Mouse (Mus musculus): ENCODE data around the gene Hsd17b1. TPM values are rescaled to one million over a fixed set of nuclear protein-coding genes. Genes with fewer than 3 reads are reported as not detected.

Gene Hsd17b1
- total RNA-seq (2021): under 1 TPM; 0.63 to 0.94 TPM

DNA sequence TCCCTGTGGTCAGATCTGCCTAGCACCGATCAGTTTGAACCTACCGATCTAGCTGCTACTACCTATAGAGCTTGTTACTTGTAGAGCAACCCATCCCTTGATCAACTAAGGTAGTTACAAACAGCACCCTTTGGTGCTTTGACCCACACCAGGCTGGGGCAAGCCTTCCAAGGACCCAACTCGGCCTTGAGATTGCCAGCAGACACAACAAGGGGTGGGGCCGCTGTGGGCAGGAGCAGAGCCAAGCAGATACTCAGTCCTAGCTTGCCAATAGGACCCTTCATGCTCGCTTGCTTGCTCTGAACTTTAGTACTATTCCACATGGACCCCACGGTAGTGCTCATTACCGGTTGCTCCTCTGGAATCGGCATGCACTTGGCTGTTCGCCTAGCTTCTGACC is at the start of gene Hsd17b1:
TSS of gene Hsd17b1 (plus strand) at position 291 of the 400 bp plus-strand sequence.
- DNase-seq (ENCODE audit: extremely low spot score in 1 of 2, low spot score in 1 of 2): no peak

- no peak for DNase-seq (ENCODE audit: extremely low spot score in 1 of 2, low spot score in 1 of 2)
Measured at GRCm38 (mm10) chr11:101029320-101029719, 48.9 kb upstream of the Hsd17b1 start.

DNA sequence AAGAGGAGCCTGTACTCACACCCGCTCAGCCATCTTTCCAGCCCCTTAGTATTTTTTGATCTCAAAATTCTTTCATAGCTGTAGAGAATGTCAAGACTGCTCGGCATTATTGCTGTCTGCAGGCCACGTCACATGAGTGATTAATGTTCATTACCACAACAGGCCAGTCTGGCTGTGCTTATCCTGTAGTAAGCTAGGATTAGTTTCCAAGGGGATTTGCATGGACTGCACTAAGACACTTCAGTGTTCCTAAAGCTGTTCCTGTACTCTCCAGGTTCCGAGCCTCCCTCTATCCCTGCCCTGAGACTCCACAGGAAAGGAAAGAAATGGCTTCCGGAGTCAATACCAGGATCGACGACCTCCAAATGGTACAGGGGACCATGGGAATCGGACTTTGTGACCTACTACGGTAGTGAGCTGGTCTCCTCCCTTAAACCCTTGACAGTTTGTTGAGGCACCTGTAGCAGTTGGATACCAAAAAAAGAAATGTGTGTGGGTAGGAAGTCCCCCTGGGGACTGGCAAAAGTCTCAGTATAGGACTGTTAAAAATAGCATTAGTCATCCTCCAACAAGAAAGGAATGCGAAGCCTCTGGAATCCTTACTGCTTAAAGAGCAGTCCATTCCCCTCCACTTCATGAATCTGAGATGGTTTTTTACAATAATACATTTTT is 47.9 kb upstream of the Hsd17b1 start:
- DNase-seq (ENCODE audit: extremely low spot score in 1 of 2, low spot score in 1 of 2): no peak

DNA sequence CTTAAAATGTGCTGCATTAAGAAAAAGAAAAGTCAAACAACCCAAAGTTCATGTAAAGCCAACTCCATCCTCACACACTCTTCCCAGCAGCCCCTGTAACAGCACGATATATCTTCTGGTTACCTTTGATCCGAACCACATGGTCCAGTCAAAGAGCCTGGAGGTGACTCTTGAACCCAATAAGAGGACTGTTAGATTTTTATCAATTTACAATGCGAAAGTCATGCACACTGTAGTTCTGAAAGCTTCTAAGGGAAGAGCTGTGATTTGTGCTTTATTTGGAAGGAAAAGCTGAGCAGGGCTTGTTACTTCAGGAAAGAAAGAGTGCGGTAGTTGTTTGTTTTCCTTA is 47.4 kb upstream of the Hsd17b1 start:
- DNase-seq (ENCODE audit: extremely low spot score in 1 of 2, low spot score in 1 of 2): no peak

DNA sequence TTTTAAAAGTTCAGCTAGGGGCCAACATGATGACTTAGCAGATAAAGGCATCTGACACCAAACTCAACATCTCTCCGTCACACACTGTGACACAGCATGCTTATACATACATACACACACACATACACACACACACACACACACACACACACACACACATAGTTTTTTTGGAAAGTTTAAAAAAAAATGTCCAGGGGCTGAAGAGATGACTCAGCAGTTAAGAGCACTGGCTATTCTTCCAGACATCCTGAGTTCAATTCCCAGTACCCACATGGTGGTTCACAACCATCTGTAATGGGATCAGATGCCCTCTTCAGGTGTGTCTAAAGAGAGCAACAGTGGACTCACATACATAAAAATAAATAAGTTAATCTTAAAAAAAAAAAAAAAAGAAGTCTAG is 46.7 kb upstream of the Hsd17b1 start:
- no peak for DNase-seq (ENCODE audit: extremely low spot score in 1 of 2, low spot score in 1 of 2)

DNA sequence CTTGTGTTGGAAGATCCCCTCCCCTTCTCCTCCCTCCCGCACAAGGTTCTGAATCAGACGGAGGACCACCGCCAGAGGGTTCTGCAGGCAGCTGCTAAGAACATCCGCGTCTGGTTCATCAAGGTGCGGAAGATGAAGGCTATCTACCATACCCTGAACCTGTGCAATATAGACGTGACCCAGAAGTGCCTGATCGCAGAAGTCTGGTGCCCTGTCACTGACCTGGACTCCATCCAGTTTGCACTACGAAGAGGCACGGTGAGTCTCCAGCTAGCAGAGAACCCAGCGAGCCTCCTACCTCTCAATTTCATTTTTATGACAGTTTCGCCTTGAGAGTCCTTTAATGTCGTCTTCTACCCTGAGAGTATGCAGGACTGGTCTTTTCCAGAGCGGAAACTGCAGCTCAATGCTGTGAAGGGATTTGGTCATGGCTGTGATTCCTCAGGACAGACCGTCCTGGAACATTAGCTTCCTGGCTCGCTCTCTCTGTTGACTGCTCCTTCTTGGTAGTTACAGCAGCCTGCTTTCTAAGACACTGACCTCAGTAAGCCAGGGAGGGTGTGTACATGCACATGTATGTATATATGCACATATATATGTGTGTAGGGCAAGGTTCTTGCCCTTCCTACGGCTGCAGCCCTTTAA is 44.2 kb upstream of the Hsd17b1 start:
- DNase-seq (ENCODE audit: extremely low spot score in 1 of 2, low spot score in 1 of 2): no peak

GRCm38 (mm10) chr11:101034614-101035327 is 43.4 kb upstream of the Hsd17b1 start:
- DNase-seq (ENCODE audit: extremely low spot score in 1 of 2, low spot score in 1 of 2): no peak

- DNase-seq (ENCODE audit: extremely low spot score in 1 of 2, low spot score in 1 of 2): no peak
Measured at GRCm38 (mm10) chr11:101035328-101035695, 42.9 kb upstream of the Hsd17b1 start.

DNA sequence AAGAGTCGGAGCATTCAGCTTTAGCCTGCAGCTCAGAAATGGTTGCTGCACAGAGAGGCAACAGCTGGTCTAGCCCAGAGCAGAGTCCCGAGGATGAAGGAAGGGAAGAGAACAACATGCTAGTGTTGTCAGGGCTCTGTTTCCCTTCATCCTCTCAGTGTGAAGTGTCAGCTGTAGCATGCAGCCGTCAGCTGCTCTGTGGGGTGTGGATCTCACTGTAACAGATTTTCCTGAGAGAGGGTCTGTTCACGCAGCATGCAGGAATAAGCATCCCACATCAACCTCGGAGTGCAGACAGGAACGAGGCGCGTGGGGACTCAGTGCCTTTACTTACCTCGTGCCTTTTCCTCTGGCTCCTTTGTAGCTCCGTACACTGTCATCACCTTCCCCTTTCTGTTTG is 40.4 kb upstream of the Hsd17b1 start:
- no peak for DNase-seq (ENCODE audit: extremely low spot score in 1 of 2, low spot score in 1 of 2)

DNA sequence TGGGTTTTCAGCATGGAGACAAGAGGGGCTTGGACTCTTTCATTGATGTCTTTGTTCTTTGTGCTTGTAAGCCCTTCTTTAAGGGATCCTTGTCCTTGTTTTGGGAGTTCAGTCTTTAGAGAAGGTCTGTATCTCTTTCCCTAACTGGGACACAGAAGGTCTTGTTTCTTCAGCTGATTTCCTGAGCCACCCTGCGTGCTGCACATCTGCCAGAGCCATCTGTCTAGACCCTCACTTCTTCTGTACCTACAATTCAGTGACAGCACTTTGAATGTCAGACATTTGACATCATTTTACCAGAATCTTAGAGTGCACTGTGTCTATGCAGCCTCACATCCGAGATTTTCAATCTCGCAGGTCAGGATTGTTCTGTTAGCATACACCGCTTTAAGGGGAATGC is 32.4 kb upstream of the Hsd17b1 start:
- no peak for DNase-seq (ENCODE audit: extremely low spot score in 1 of 2, low spot score in 1 of 2)

GRCm38 (mm10) chr11:101046440-101046839 is 31.8 kb upstream of the Hsd17b1 start:
- DNase-seq (ENCODE audit: extremely low spot score in 1 of 2, low spot score in 1 of 2): no peak

DNA sequence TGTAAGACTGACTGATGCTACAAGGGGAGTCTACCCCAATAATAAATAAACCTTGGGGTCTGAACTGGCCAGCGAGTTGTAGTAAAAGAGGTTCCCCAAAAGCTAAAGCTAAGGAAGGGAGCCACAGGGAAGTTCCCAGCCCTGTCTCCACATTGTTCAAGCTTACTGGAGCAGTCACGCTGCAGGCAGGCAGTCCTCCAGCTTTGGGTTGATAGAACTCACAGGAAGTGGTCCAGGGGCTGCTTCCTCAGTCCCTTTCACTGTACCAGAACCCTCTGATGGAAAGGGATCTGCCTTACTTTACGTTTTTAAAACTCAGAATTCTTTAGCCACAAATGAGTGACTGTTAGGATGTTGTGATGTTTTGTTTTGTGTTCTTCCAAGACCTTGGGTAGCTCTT is 30.7 kb upstream of the Hsd17b1 start:
- no peak for DNase-seq (ENCODE audit: extremely low spot score in 1 of 2, low spot score in 1 of 2)

DNA sequence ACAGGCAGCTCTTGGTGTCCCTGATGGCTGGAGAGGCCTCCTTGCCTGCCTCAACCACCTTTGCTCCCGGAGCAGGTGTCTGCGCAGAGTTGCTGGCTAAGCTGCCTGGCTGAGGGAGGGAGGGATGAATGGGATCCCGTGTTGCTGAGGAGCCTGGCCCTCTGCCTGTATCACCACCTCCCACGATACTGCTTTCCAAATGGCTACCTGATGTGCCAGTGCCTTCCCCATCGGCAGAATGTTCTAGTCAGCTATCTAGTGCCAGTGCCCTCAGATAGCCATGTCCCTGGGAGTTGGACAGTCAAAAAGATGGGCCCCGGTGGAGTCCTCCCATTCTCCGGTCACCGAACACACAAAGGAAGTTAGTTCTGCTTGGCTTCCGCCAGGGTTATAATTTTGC is 27.9 kb upstream of the Hsd17b1 start:
- no peak for DNase-seq (ENCODE audit: extremely low spot score in 1 of 2, low spot score in 1 of 2)

GRCm38 (mm10) chr11:101051051-101051493 is 27.1 kb upstream of the Hsd17b1 start:
- DNase-seq (ENCODE audit: extremely low spot score in 1 of 2, low spot score in 1 of 2): no peak

- DNase-seq (ENCODE audit: extremely low spot score in 1 of 2, low spot score in 1 of 2): no peak
Measured at GRCm38 (mm10) chr11:101051617-101052016, 26.6 kb upstream of the Hsd17b1 start.

DNA sequence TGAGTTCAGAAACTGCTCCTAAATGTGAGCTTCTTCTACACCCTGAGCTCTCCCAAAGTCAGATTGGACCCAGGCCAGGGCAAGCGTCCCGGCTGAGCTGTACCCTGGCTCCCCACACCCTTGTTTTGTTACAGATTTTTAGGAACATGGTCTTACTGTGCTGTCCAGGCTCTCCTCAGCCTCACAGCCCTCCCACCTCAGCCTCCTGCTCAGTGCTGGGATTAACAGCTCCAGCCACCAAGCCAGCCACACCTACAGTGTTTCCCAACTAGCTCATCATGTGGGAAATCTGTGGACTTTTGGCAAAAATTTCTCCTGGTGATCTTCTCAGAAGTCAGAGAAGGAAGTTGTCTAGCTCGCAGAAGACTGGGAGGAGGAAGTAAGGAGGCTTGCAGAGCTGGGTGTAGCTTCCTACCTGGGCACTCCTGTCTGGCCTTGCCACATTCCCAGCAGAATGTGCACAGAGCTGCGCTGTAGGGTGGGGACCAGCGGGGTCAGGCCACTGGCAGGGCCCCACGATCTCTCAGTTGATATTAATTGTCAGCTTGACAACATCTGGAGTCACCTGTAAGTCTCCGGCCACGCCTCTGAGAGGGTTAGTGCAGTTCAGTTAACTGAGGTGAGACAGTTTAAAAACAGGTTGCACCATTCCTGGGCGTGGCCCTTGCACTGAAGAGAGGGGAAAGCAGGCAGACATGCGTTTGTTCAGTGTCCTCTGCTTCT is 25.3 kb upstream of the Hsd17b1 start:
- DNase-seq (ENCODE audit: extremely low spot score in 1 of 2, low spot score in 1 of 2): no peak

- DNase-seq (ENCODE audit: extremely low spot score in 1 of 2, low spot score in 1 of 2): no peak
Measured at GRCm38 (mm10) chr11:101053974-101054373, 24.2 kb upstream of the Hsd17b1 start.

GRCm38 (mm10) chr11:101055418-101055817 is 22.8 kb upstream of the Hsd17b1 start:
- no peak for DNase-seq (ENCODE audit: extremely low spot score in 1 of 2, low spot score in 1 of 2)

- no peak for DNase-seq (ENCODE audit: extremely low spot score in 1 of 2, low spot score in 1 of 2)
Measured at GRCm38 (mm10) chr11:101056885-101057284, 21.3 kb upstream of the Hsd17b1 start.

- DNase-seq (ENCODE audit: extremely low spot score in 1 of 2, low spot score in 1 of 2): peak; percentile 66 to 92
Measured at GRCm38 (mm10) chr11:101057860-101058259, 20.4 kb upstream of the Hsd17b1 start.

GRCm38 (mm10) chr11:101058726-101059125 is 19.5 kb upstream of the Hsd17b1 start:
- DNase-seq (ENCODE audit: extremely low spot score in 1 of 2, low spot score in 1 of 2): no peak
